Mouse (Mus musculus): ENCODE data around the gene Tusc2. TPM values are rescaled to one million over a fixed set of nuclear protein-coding genes. Genes with fewer than 3 reads are reported as not detected.
"Not testable (repeated sequence)": the region's sequence is repeated elsewhere in the genome, so short reads cannot be mapped to it uniquely, and the experiment has no call there.

Gene Tusc2
- total RNA-seq, 1 experiment, result 14.2 TPM

DNA sequence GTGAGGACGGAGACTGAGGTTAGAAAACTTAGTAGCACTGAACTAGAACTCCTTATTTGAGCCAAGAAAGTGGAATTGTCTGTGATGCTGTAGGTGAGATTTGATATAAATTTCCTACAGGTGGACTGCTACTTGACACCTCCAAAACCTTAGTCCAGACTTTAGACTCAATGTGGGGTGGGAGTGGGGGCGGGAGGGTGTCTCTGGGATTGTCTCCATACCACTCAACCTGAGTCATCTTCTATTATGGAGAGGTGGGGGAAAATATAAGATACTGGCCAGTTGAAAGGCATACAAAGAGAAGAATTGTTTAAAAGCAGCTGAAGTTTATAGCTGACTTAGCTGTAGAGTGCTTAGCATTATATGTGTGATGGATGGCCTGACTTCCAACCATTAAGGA is 7.4 kb upstream of the Tusc2 start:
- TF ChIP-seq HCFC1 (IDR thresholded peaks at IDR 0.05; ENCODE audit: borderline replicate concordance, insufficient read depth, low read length), result no peak
- no peak for TF ChIP-seq ZNF384 (IDR thresholded peaks at IDR 0.05; ENCODE audit: low read depth, low read length)
- no peak for TF ChIP-seq MAFK (IDR thresholded peaks at IDR 0.05; ENCODE audit: insufficient read depth, low read depth, low read length)
- no peak for TF ChIP-seq ZC3H11A (IDR thresholded peaks at IDR 0.05; ENCODE audit: borderline replicate concordance, low read depth, low read length)
- TF ChIP-seq CHD2 (IDR thresholded peaks at IDR 0.05; ENCODE audit: low read depth, low read length), result no peak
- Histone ChIP-seq H3K9me3 (ENCODE audit: control insufficient read depth, insufficient read depth, low read depth, low read length) (no peaks in the 10 kb centered on the region), H3K27ac (ENCODE audit: insufficient read depth, low read depth, low read length, poor library complexity, severe bottlenecking) (no peak overlapping the region), H3K4me1 (ENCODE audit: control insufficient read depth in 2 of 2, insufficient read depth in 2 of 2, low read length in 2 of 2, poor library complexity in 1 of 2) (peaks cover 0 to 10% of the 10 kb centered on the region in 2 experiments; a peak in 1 of 4 replicates), H3K36me3 (ENCODE audit: control insufficient read depth, insufficient read depth, low read length, poor library complexity, severe bottlenecking) (peaks cover 16% of the 10 kb centered on the region), H3K4me3 (ENCODE audit: insufficient read depth in 1 of 2, low read depth in 1 of 2, low read length in 2 of 2, poor library complexity in 1 of 2, severe bottlenecking in 1 of 2) (peak overlapping the region; percentile 64 to 80), H3K9ac (ENCODE audit: insufficient read depth, low read depth, low read length, poor library complexity, severe bottlenecking) (peak overlapping the region; percentile 81; the same call in 1 of the 2 replicates)
- DNase-seq (ENCODE audit: low read depth, low spot score), result no peak
- in situ Hi-C loops (cut with MboI; ENCODE audit: low sequenced_read_pairs in 2 of 2, unreplicated experiment in 2 of 2), result no loop called here

DNA sequence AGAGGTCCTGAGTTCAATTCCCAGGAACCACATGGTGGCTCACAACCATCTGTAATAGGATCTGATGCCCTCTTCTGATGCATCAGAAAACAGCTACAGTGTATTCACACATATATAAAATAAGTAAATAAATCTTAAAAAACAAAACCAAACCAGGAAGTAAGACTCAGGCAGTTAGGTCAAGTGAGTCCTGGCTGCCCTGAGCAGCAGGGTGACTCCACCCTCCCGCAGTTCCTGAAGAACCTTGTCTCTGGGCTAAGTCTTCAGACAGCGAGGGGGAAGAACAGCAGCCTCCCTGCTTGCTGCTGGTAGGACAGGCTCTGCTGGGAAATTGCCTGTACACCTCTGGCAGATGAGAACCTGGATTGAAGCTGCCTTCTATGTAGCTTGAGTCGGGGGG is 6.7 kb upstream of the Tusc2 start:
- Histone ChIP-seq H3K9me3 (ENCODE audit: control insufficient read depth, insufficient read depth, low read depth, low read length) (no peaks in the 10 kb centered on the region), H3K27ac (ENCODE audit: insufficient read depth, low read depth, low read length, poor library complexity, severe bottlenecking) (no peak overlapping the region), H3K9ac (ENCODE audit: insufficient read depth, low read depth, low read length, poor library complexity, severe bottlenecking) (no peak overlapping the region), H3K4me1 (ENCODE audit: control insufficient read depth in 2 of 2, insufficient read depth in 2 of 2, low read length in 2 of 2, poor library complexity in 1 of 2) (peaks cover 0 to 5% of the 10 kb centered on the region in 2 experiments; a peak in 1 of 4 replicates), H3K36me3 (ENCODE audit: control insufficient read depth, insufficient read depth, low read length, poor library complexity, severe bottlenecking) (peaks cover 18% of the 10 kb centered on the region), H3K4me3 (ENCODE audit: insufficient read depth in 1 of 2, low read depth in 1 of 2, low read length in 2 of 2, poor library complexity in 1 of 2, severe bottlenecking in 1 of 2) (no peak overlapping the region)
- no peak for DNase-seq (ENCODE audit: low read depth, low spot score)
- in situ Hi-C loops (cut with MboI; ENCODE audit: low sequenced_read_pairs in 2 of 2, unreplicated experiment in 2 of 2), result no loop called here
- no peak for TF ChIP-seq HCFC1 (IDR thresholded peaks at IDR 0.05; ENCODE audit: borderline replicate concordance, insufficient read depth, low read length)
- TF ChIP-seq MAFK (IDR thresholded peaks at IDR 0.05; ENCODE audit: insufficient read depth, low read depth, low read length), result no peak
- TF ChIP-seq ZC3H11A (IDR thresholded peaks at IDR 0.05; ENCODE audit: borderline replicate concordance, low read depth, low read length), result no peak
- TF ChIP-seq CHD2 (IDR thresholded peaks at IDR 0.05; ENCODE audit: low read depth, low read length), result no peak
- TF ChIP-seq ZNF384 (IDR thresholded peaks at IDR 0.05; ENCODE audit: low read depth, low read length), result no peak

DNA sequence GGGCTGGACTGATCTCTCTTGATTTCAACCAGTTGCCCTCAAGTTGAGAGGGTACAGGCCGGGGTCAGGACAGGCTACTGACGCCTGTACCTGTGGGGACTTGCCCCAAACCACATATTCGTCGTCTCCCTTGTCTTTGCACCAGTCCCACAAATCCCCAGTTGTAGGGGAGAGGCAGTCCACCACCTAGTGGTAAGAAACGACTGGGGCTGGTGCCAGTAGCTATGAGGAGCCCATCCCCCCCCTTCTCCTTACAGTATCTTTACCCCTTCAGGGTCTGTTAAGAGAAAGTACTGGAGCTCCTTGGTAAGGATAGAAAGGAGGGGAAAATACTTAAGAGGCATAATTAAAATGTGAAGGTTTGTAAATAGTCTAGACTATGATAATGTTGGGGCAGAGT is 2.5 kb downstream of the Tusc2 start:
- Histone ChIP-seq H3K36me3 (ENCODE audit: control insufficient read depth, insufficient read depth, low read length, poor library complexity, severe bottlenecking) (peaks cover 14% of the 10 kb centered on the region), H3K4me1 (ENCODE audit: control insufficient read depth in 2 of 2, insufficient read depth in 2 of 2, low read length in 2 of 2, poor library complexity in 1 of 2) (peaks cover 0 to 17% of the 10 kb centered on the region in 2 experiments; a peak in 3 of 4 replicates)
- H3K4me3 ChIP-seq (ENCODE audit: insufficient read depth in 1 of 2, low read depth in 1 of 2, low read length in 2 of 2, poor library complexity in 1 of 2, severe bottlenecking in 1 of 2); in situ Hi-C loops (cut with MboI; ENCODE audit: low sequenced_read_pairs in 2 of 2, unreplicated experiment in 2 of 2); H3K9me3 ChIP-seq (ENCODE audit: control insufficient read depth, insufficient read depth, low read depth, low read length); H3K27ac ChIP-seq (ENCODE audit: insufficient read depth, low read depth, low read length, poor library complexity, severe bottlenecking); H3K9ac ChIP-seq (ENCODE audit: insufficient read depth, low read depth, low read length, poor library complexity, severe bottlenecking); DNase-seq (ENCODE audit: low read depth, low spot score): not testable (repeated sequence)

DNA sequence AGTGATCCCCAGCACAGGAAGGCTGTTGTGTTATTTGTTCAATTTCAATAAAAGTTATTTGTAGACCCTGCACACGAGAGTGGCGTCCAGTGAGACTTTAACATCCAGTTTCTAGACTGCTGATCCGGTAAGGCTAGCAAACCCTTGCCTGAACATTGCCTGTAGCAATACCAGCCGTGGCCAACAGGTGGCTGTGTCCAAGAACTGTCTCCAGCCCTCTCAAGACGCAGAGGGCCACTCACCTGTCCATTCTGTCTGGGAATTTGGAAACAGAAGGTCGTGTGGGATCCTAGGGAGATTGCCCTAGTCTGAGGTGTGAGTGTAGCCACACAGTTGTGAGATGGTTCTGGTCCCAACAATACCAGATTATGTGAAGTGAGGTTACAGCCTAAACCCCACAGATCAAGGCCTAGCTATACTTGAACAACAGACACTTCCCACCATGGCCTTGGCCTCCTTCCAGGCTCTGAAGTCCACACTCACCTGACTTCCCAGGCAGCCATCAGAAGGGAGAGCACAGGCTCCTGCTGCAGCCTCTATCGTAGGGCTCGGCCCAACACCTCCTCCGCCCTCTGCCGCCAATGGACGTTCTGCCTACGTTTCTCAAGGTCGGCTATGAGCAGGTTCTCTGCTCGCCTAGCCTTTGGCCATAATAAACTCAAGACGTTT is 3.1 kb downstream of the Tusc2 start:
- no peak for DNase-seq (ENCODE audit: low read depth, low spot score)
- no peak for TF ChIP-seq HCFC1 (IDR thresholded peaks at IDR 0.05; ENCODE audit: borderline replicate concordance, insufficient read depth, low read length)
- no peak for TF ChIP-seq MAFK (IDR thresholded peaks at IDR 0.05; ENCODE audit: insufficient read depth, low read depth, low read length)
- TF ChIP-seq ZC3H11A (IDR thresholded peaks at IDR 0.05; ENCODE audit: borderline replicate concordance, low read depth, low read length), result no peak
- no peak for TF ChIP-seq CHD2 (IDR thresholded peaks at IDR 0.05; ENCODE audit: low read depth, low read length)
- no peak for TF ChIP-seq ZNF384 (IDR thresholded peaks at IDR 0.05; ENCODE audit: low read depth, low read length)
- H3K4me3 ChIP-seq (ENCODE audit: insufficient read depth in 1 of 2, low read depth in 1 of 2, low read length in 2 of 2, poor library complexity in 1 of 2, severe bottlenecking in 1 of 2), result no peak overlapping the region
- no peak overlapping the region for H3K27ac ChIP-seq (ENCODE audit: insufficient read depth, low read depth, low read length, poor library complexity, severe bottlenecking)
- H3K36me3 ChIP-seq (ENCODE audit: control insufficient read depth, insufficient read depth, low read length, poor library complexity, severe bottlenecking), result peaks cover 19% of the 10 kb centered on the region
- H3K4me1 ChIP-seq (ENCODE audit: control insufficient read depth in 2 of 2, insufficient read depth in 2 of 2, low read length in 2 of 2, poor library complexity in 1 of 2), result peaks cover 0 to 22% of the 10 kb centered on the region in 2 experiments; a peak in 3 of 4 replicates
- H3K9me3 ChIP-seq (ENCODE audit: control insufficient read depth, insufficient read depth, low read depth, low read length), result no peaks in the 10 kb centered on the region
- in situ Hi-C loops (cut with MboI; ENCODE audit: low sequenced_read_pairs in 2 of 2, unreplicated experiment in 2 of 2), result no loop called here
- no peak overlapping the region for H3K9ac ChIP-seq (ENCODE audit: insufficient read depth, low read depth, low read length, poor library complexity, severe bottlenecking)

DNA sequence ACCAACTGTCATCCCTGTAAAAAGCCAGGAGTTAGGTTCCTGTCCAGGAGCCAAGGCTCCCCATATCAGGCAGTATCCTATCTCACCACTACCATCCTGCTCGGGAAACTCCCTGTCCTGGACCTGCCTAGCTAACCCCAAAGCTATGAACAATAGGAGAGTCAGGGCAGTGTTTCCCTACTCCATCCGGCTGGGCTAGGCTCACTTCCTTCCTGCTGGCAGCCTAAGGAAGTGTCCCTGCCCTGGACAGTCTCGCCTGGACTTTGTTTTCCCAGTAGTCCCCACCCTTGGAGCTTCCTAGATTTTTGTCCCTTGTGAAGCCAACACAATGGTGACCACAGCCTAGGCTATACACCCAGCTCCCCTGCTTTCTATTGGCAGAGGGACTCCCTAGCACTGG is 3.8 kb downstream of the Tusc2 start:
- in situ Hi-C loops (cut with MboI; ENCODE audit: low sequenced_read_pairs in 2 of 2, unreplicated experiment in 2 of 2), result no loop called here
- H3K4me3 ChIP-seq (ENCODE audit: insufficient read depth in 1 of 2, low read depth in 1 of 2, low read length in 2 of 2, poor library complexity in 1 of 2, severe bottlenecking in 1 of 2), result no peak overlapping the region
- TF ChIP-seq HCFC1 (IDR thresholded peaks at IDR 0.05; ENCODE audit: borderline replicate concordance, insufficient read depth, low read length), result no peak
- no peak for TF ChIP-seq ZC3H11A (IDR thresholded peaks at IDR 0.05; ENCODE audit: borderline replicate concordance, low read depth, low read length)
- H3K9me3 ChIP-seq (ENCODE audit: control insufficient read depth, insufficient read depth, low read depth, low read length), result no peaks in the 10 kb centered on the region
- H3K4me1 ChIP-seq (ENCODE audit: control insufficient read depth in 2 of 2, insufficient read depth in 2 of 2, low read length in 2 of 2, poor library complexity in 1 of 2), result peaks cover 0 to 25% of the 10 kb centered on the region in 2 experiments; a peak in 3 of 4 replicates
- DNase-seq (ENCODE audit: low read depth, low spot score), result no peak
- H3K36me3 ChIP-seq (ENCODE audit: control insufficient read depth, insufficient read depth, low read length, poor library complexity, severe bottlenecking), result peaks cover 20% of the 10 kb centered on the region; the same call in 1 of the 2 replicates
- no peak overlapping the region for H3K27ac ChIP-seq (ENCODE audit: insufficient read depth, low read depth, low read length, poor library complexity, severe bottlenecking)
- H3K9ac ChIP-seq (ENCODE audit: insufficient read depth, low read depth, low read length, poor library complexity, severe bottlenecking), result no peak overlapping the region
